Mouse (Mus musculus): ENCODE measurements at regions not wholly inside any gene's neighbourhood (a gene's known extent, or its start where the extent isn't known, plus 50 kb on each side); places are given as distances from the start of the nearest gene placed in this dataset.

GRCm38 (mm10) chr6:74017107-74017506 is 547.6 kb upstream of the 4931417E11Rik start:
- TF ChIP-seq CTCF (IDR thresholded peaks at IDR 0.05; ENCODE audit: borderline replicate concordance, extremely low read depth, insufficient read depth, insufficient read length) (no peak), POLR2A (IDR thresholded peaks at IDR 0.05; ENCODE audit: borderline replicate concordance, extremely low read depth, insufficient read depth, insufficient read length, poor library complexity, severe bottlenecking) (no peak)
